Mouse (Mus musculus) E14TG2a.4 (cell line): Measurements from ENCODE around the gene Adarb1.

Experiments used
- H3K27me3 ChIP-seq: 2 replicates; pipeline ENCODE4 v1.6.1; 2014; ENCODE audit warnings: low read length, control low read depth; ENCODE audit not compliant: insufficient read depth
- H3K36me3 ChIP-seq: 2 replicates; pipeline ENCODE4 v1.6.1; 2014; ENCODE audit warnings: low read length, control low read depth; ENCODE audit not compliant: insufficient read depth
- H3K4me1 ChIP-seq: replicated peaks from 2 replicates; pipeline ENCODE4 v1.6.1; 2014; ENCODE audit warnings: low read depth, low read length, control low read depth
- H3K4me3 ChIP-seq: replicated peaks from 2 replicates; pipeline ENCODE4 v1.5.1; 2014; ENCODE audit warnings: mild to moderate bottlenecking, low read length
- H3K9me3 ChIP-seq: 2 replicates; pipeline ENCODE4 v1.6.1; 2014; ENCODE audit warnings: low read length, control low read depth
- CTCF ChIP-seq: conservative IDR thresholded peaks from 2 replicates; pipeline ENCODE4 v1.5.1; 2014; ENCODE audit warnings: low read length
- NANOG ChIP-seq: IDR thresholded peaks from 2 replicates; pipeline ENCODE4 v1.6.1; 2014; ENCODE audit warnings: borderline replicate concordance, low read length, mixed read lengths
- POU5F1 ChIP-seq: IDR thresholded peaks from 2 replicates; pipeline ENCODE4 v1.6.1; 2014; ENCODE audit warnings: low read length, borderline replicate concordance

The Adarb1 gene

DNA sequence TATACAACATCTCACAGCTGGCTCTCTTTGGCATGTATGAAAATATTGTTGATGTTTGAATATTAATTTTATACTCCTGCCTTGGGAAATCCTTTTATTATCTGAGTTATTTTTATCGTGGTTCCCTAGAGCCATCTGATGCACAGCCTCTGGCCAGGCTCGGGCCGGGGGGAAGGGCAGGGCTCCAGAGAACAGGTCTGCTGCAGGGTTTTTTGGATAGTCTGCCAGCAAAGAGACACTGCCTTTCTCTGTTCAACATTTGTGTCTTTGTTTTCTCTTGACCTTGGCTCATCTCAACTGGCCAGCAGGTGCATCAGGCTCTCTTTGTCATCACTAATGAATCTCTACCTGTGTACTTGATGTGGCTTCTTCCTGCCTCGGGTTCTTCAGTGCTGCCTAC, 32.3 kb downstream of the Adarb1 start:
- Histone ChIP-seq H3K4me3 (no peak overlapping the region), H3K36me3 (no peaks in the 10 kb centered on the region), H3K27me3 (no peaks in the 10 kb centered on the region), H3K4me1 (no peaks in the 10 kb centered on the region), H3K9me3 (no peaks in the 10 kb centered on the region)
- TF ChIP-seq NANOG (no peak), POU5F1 (no peak), CTCF (no peak)

DNA sequence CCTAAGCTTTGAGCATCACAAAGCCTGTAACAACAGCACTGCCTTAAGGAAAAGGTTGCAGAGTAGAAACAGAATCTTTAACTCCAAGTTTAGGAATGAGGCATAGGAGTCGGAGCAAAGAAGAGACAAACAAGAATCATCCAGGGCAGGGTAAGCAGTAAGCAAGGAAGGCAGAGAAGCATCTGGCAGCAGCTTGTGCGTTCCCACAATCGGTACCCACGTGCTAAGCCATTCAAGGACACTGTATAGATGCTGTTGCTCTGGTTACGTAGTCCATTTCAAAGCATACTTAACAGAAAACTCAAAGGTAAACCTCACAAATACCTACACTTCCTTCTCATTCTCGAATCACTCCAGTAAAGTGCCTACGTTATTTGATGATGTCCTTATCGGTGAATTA, 35.0 kb downstream of the Adarb1 start:
- Histone ChIP-seq H3K4me1 (no peaks in the 10 kb centered on the region), H3K4me3 (no peak overlapping the region), H3K27me3 (no peaks in the 10 kb centered on the region), H3K36me3 (0 out of 2 replicates have a peak, but pooled peaks cover 3% of the 10 kb centered on the region), H3K9me3 (no peaks in the 10 kb centered on the region)
- TF ChIP-seq CTCF, result no peak
- no peak for TF ChIP-seq NANOG
- no peak for TF ChIP-seq POU5F1

DNA sequence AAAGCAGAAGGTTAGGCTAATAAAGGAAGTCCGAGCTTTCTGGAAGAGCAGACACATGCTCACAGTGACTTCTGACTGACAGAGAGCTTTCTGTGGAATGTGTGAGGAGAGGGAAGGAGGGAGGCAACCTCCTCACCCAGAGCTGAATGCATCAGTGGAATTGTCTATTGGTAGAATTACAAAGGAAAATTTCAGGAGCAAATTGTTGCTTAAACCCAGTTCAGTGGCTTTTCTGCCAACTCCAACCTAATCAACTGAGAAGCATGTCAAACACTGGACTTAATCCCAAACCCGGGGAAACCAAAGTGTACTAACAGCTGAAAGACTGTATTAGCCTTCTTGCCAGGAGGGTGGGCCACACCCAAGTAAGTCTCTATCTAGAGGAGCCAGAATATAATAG, 36.9 kb downstream of the Adarb1 start:
- 0 out of 2 replicates have a peak, but pooled peaks cover 3% of the 10 kb centered on the region for H3K36me3 ChIP-seq
- TF ChIP-seq CTCF, result no peak
- no peak for TF ChIP-seq POU5F1
- TF ChIP-seq NANOG, result no peak
- H3K4me3 ChIP-seq, result no peak overlapping the region
- no peaks in the 10 kb centered on the region for H3K4me1 ChIP-seq
- no peaks in the 10 kb centered on the region for H3K27me3 ChIP-seq
- no peaks in the 10 kb centered on the region for H3K9me3 ChIP-seq

DNA sequence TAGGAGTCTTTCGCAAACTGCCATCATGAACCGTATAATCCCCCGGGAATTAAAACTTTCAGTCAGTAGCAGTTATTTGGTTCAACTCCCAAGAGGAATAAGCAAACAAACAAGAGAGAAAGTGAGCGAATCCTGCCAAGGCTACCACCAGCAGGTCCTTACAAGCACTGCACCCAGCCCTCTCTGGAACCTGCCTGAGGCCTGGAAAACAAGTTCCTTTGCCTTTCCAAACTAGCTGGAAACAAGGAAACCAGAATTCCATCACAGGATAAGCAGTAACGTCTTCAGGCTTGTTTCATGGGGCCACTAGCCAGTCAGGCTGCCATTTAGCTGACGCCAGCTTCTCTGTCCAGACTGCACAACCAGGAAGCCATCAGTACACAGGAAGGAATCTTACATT, 37.4 kb downstream of the Adarb1 start:
- Histone ChIP-seq H3K4me1 (no peaks in the 10 kb centered on the region), H3K4me3 (no peak overlapping the region), H3K9me3 (no peaks in the 10 kb centered on the region), H3K36me3 (0 out of 2 replicates have a peak, but pooled peaks cover 3% of the 10 kb centered on the region), H3K27me3 (no peaks in the 10 kb centered on the region)
- no peak for TF ChIP-seq POU5F1
- TF ChIP-seq NANOG, result no peak

DNA sequence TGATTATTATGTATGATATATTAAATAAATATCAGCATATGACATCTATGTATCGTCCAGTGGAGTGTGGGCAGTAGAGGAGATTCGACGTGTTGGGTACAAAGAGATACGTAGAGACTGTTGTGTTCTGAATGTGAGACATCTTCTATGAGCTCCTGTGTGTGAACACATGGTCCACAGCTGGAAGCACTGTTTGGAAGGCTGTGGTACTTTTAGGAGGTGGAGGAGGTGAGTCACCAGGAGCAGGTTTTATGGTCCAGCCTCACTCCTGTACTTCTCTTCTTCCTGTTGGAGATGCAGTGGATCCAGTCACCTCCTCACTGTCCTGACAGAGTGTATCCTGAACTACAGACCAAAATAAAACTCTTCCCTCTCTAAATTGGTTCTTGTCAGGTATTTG, 38.9 kb downstream of the Adarb1 start:
- Histone ChIP-seq H3K36me3 (0 out of 2 replicates have a peak, but pooled peaks cover 3% of the 10 kb centered on the region), H3K9me3 (no peaks in the 10 kb centered on the region), H3K27me3 (no peaks in the 10 kb centered on the region), H3K4me1 (no peaks in the 10 kb centered on the region), H3K4me3 (no peak overlapping the region)
- TF ChIP-seq POU5F1 (no peak), NANOG (no peak), CTCF (no peak)

DNA sequence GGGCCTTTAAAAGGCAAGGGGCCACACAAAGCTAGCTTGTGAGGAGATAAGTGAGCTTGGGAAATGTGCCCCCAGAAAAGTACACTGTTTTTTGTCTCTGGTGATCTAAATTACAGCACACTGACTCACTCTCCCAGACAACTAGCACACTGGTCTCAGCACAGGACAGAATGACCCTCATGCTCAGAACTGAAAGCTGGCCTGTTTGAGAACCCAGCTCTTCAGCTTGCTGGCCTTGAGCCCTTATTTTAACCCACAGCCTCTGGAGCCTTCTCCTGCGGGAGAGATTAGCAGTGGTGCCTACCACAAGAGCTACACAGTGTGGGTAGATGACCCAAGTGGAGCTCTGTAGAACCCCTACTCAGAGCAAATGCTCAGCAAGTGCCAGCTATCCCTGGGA, 42.0 kb downstream of the Adarb1 start:
- no peak for TF ChIP-seq CTCF
- TF ChIP-seq POU5F1, result no peak
- TF ChIP-seq NANOG, result no peak
- no peak overlapping the region for H3K4me3 ChIP-seq
- 0 out of 2 replicates have a peak, but pooled peaks cover 3% of the 10 kb centered on the region for H3K36me3 ChIP-seq
- H3K4me1 ChIP-seq, result no peaks in the 10 kb centered on the region
- no peaks in the 10 kb centered on the region for H3K27me3 ChIP-seq
- H3K9me3 ChIP-seq, result no peaks in the 10 kb centered on the region

DNA sequence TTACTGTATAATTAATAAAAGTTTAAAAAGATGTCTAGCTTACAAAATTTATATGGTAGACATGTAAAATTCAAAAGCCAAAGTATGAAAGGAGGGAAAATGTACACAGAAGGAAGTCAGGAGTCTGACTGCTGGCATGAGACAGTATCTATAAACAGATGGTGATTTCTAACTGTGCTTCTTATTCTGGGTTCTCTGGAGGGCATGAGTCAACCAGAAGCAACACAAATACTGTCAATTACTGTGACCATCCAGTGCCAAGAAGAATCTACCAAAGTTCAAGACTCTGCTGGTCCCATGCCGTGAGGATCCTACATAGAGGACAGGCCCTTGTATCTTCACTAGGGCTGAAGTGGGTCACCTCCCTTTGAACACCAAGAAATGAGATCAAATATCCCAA, 43.1 kb downstream of the Adarb1 start:
- H3K9me3 ChIP-seq, result no peaks in the 10 kb centered on the region
- H3K4me3 ChIP-seq, result no peak overlapping the region
- H3K4me1 ChIP-seq, result no peaks in the 10 kb centered on the region
- no peaks in the 10 kb centered on the region for H3K27me3 ChIP-seq
- TF ChIP-seq POU5F1 (no peak), CTCF (no peak), NANOG (no peak)
- 0 out of 2 replicates have a peak, but pooled peaks cover 3% of the 10 kb centered on the region for H3K36me3 ChIP-seq

DNA sequence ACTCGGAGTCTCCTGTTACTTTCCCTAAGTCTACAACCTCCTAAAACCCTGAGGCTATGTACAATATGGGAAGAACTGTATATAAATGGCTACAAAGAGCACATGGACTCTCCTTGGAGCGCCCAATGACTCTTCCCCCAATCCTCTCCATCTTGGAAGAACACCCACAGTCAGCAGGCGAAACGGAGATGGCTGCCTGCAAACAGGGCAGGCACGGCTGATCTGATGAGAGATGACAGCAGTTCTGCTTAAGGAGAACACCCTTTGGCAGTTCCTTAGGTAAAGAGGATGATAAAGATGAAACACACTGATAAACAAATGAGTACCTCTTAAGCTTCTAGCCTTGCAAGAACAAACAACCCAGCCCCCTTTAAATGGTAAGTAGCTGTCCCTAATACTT, 43.7 kb downstream of the Adarb1 start:
- TF ChIP-seq CTCF (no peak), POU5F1 (no peak), NANOG (no peak)
- Histone ChIP-seq H3K27me3 (no peaks in the 10 kb centered on the region), H3K4me1 (no peaks in the 10 kb centered on the region), H3K9me3 (no peaks in the 10 kb centered on the region), H3K4me3 (no peak overlapping the region), H3K36me3 (0 out of 2 replicates have a peak, but pooled peaks cover 3% of the 10 kb centered on the region)

DNA sequence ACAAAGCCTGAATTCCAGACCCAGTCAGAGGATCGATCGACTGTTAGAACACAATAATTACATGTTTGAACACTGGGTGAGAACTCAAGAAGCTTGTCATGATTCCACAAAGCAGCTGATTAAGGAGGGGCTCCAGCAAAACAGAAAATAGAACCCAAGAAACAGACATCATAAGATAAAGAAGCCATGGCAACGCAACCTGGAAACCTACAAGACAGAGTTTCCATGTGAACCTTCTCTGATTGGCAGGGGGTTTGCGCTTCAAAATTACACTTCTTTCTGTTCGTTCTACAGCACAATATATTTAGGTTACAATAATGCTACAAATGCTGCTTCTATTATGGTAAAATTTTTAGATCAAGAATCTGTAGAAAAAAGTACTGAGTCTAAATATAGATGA, 47.9 kb downstream of the Adarb1 start:
- Histone ChIP-seq H3K27me3 (no peaks in the 10 kb centered on the region), H3K4me3 (no peak overlapping the region), H3K9me3 (no peaks in the 10 kb centered on the region), H3K4me1 (no peaks in the 10 kb centered on the region), H3K36me3 (no peaks in the 10 kb centered on the region)
- TF ChIP-seq NANOG (no peak), CTCF (no peak), POU5F1 (no peak)
